Mouse (Mus musculus): ENCODE data around the gene Gm17606. TPM values are rescaled to one million over a fixed set of nuclear protein-coding genes. Genes with fewer than 3 reads are reported as not detected.

The Gm17606 gene
- polyA plus RNA-seq, 1 experiment from 2014 or later, result not detected

DNA sequence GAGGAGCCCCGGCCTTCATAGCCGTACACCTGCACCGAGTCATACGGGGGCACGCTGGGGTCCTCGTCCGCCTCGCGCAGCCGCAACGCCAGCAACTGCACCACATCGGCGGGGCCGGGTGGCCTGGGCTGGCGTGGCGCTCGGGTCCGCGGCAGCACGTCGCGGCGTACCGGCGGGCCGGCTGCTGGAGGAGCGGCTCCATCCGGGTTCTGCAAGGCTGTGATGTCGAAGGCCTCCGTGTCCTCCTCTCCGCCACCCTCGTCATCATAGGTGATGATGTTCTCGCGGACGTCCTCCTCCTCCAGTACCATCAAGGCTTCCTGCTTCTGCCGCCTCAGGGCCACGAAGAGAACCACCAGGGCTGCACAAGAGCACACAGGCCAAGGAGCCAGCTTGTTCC, 8.5 kb upstream of the Gm17606 start:
- H3K27me3 ChIP-seq (ENCODE audit: control insufficient read depth, insufficient read depth, low read length), result no peaks in the 10 kb centered on the region
- H3K27ac ChIP-seq (ENCODE audit: low read length), result no peak overlapping the region
- H3K36me3 ChIP-seq (ENCODE audit: control insufficient read depth, insufficient read depth), result peaks cover 15% of the 10 kb centered on the region
- ATAC-seq (replicated peaks; ENCODE audit: extremely low read depth, insufficient read depth, low FRiP score), result no peak
- H3K4me1 ChIP-seq (ENCODE audit: control insufficient read depth, insufficient read depth, low read length), result no peaks in the 10 kb centered on the region
- H3K9me3 ChIP-seq (replicated peaks; ENCODE audit: control insufficient read depth, low read length), result no peaks in the 10 kb centered on the region
- H3K4me3 ChIP-seq (ENCODE audit: low read length), result no peak overlapping the region
- no peak overlapping the region for H3K4me2 ChIP-seq (ENCODE audit: low read depth, low read length)
- H3K9ac ChIP-seq (ENCODE audit: low read length), result no peak overlapping the region
- 86% methylated on average over 37 of the region's 37 CpGs for WGBS

GRCm38 (mm10) chr14:54634182-54634581, 6.6 kb upstream of the Gm17606 start:
- peaks cover 15% of the 10 kb centered on the region for H3K36me3 ChIP-seq (ENCODE audit: control insufficient read depth, insufficient read depth)
- no peak overlapping the region for H3K9ac ChIP-seq (ENCODE audit: low read length)
- H3K4me1 ChIP-seq (ENCODE audit: control insufficient read depth, insufficient read depth, low read length), result no peaks in the 10 kb centered on the region
- H3K27me3 ChIP-seq (ENCODE audit: control insufficient read depth, insufficient read depth, low read length), result 0 out of 2 replicates have a peak, but pooled peaks cover 2% of the 10 kb centered on the region
- no peak for ATAC-seq (replicated peaks; ENCODE audit: extremely low read depth, insufficient read depth, low FRiP score)
- no peak overlapping the region for H3K27ac ChIP-seq (ENCODE audit: low read length)
- no peak overlapping the region for H3K4me3 ChIP-seq (ENCODE audit: low read length)
- H3K4me2 ChIP-seq (ENCODE audit: low read depth, low read length), result no peak overlapping the region
- WGBS, result 81% methylated on average over 4 of the region's 4 CpGs
- no peaks in the 10 kb centered on the region for H3K9me3 ChIP-seq (replicated peaks; ENCODE audit: control insufficient read depth, low read length)

- peaks cover 11% of the 10 kb centered on the region for H3K36me3 ChIP-seq (ENCODE audit: control insufficient read depth, insufficient read depth)
- no peak overlapping the region for H3K4me3 ChIP-seq (ENCODE audit: low read length)
- ATAC-seq (replicated peaks; ENCODE audit: extremely low read depth, insufficient read depth, low FRiP score), result no peak
- H3K4me2 ChIP-seq (ENCODE audit: low read depth, low read length), result no peak overlapping the region
- no peak overlapping the region for H3K9ac ChIP-seq (ENCODE audit: low read length)
- 0 out of 2 replicates have a peak, but pooled peaks cover 2% of the 10 kb centered on the region for H3K27me3 ChIP-seq (ENCODE audit: control insufficient read depth, insufficient read depth, low read length)
- H3K9me3 ChIP-seq (replicated peaks; ENCODE audit: control insufficient read depth, low read length), result no peaks in the 10 kb centered on the region
- H3K27ac ChIP-seq (ENCODE audit: low read length), result no peak overlapping the region
- peaks cover 3% of the 10 kb centered on the region for H3K4me1 ChIP-seq (ENCODE audit: control insufficient read depth, insufficient read depth, low read length)
- WGBS, result 53% methylated on average over 8 of the region's 8 CpGs
Measured at GRCm38 (mm10) chr14:54636954-54637353, 3.8 kb upstream of the Gm17606 start.

DNA sequence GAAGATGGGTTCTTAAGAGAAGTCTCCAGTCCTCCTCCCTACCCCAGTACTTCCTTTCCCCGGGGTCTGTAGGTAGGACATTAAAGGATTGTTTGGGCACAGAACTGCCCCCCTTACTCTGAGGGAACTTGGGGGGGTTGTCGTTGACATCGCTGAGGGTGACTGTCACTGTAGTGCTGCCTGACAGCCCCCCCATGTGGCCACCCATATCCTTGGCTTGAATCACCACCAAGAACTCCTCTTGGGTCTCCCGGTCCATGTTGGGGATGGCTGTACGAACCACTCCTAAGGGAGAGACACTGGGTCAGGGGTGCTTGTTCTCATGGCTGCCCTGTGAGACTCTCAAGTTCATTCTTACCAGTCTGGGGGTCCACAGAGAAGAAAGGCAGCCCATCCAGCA, 2.5 kb upstream of the Gm17606 start:
- WGBS, result 60% methylated on average over 5 of the region's 5 CpGs
- Histone ChIP-seq H3K9ac (ENCODE audit: low read length) (no peak overlapping the region), H3K4me2 (ENCODE audit: low read depth, low read length) (no peak overlapping the region), H3K9me3 (replicated peaks; ENCODE audit: control insufficient read depth, low read length) (no peaks in the 10 kb centered on the region), H3K4me1 (ENCODE audit: control insufficient read depth, insufficient read depth, low read length) (peaks cover 3% of the 10 kb centered on the region), H3K36me3 (ENCODE audit: control insufficient read depth, insufficient read depth) (peaks cover 10% of the 10 kb centered on the region), H3K27me3 (ENCODE audit: control insufficient read depth, insufficient read depth, low read length) (0 out of 2 replicates have a peak, but pooled peaks cover 2% of the 10 kb centered on the region), H3K27ac (ENCODE audit: low read length) (no peak overlapping the region), H3K4me3 (ENCODE audit: low read length) (no peak overlapping the region)
- ATAC-seq (replicated peaks; ENCODE audit: extremely low read depth, insufficient read depth, low FRiP score), result no peak

- H3K36me3 ChIP-seq (ENCODE audit: control insufficient read depth, insufficient read depth), result peaks cover 27% of the 10 kb centered on the region
- no peak overlapping the region for H3K4me3 ChIP-seq (ENCODE audit: low read length)
- H3K9ac ChIP-seq (ENCODE audit: low read length), result no peak overlapping the region
- no peak for ATAC-seq (replicated peaks; ENCODE audit: extremely low read depth, insufficient read depth, low FRiP score)
- no peaks in the 10 kb centered on the region for H3K9me3 ChIP-seq (replicated peaks; ENCODE audit: control insufficient read depth, low read length)
- no peak overlapping the region for H3K27ac ChIP-seq (ENCODE audit: low read length)
- H3K4me1 ChIP-seq (ENCODE audit: control insufficient read depth, insufficient read depth, low read length), result peaks cover 3% of the 10 kb centered on the region
- H3K4me2 ChIP-seq (ENCODE audit: low read depth, low read length), result peak overlapping the region; percentile 1; the same call in 1 of the 2 replicates
- WGBS, result 46% methylated on average over 4 of the region's 4 CpGs
- 0 out of 2 replicates have a peak, but pooled peaks cover 2% of the 10 kb centered on the region for H3K27me3 ChIP-seq (ENCODE audit: control insufficient read depth, insufficient read depth, low read length)
Measured at GRCm38 (mm10) chr14:54640121-54640520, 631 bp upstream of the Gm17606 start.

- Histone ChIP-seq H3K36me3 (ENCODE audit: control insufficient read depth, insufficient read depth) (peaks cover 40% of the 10 kb centered on the region), H3K27ac (ENCODE audit: low read length) (peak within 1 kb of the TSS; percentile 68), H3K9ac (ENCODE audit: low read length) (peak within 1 kb of the TSS; percentile 88), H3K4me3 (ENCODE audit: low read length) (peak within 1 kb of the TSS; percentile 80), H3K4me1 (ENCODE audit: control insufficient read depth, insufficient read depth, low read length) (peaks cover 3% of the 10 kb centered on the region), H3K4me2 (ENCODE audit: low read depth, low read length) (peak within 1 kb of the TSS; percentile 99), H3K27me3 (ENCODE audit: control insufficient read depth, insufficient read depth, low read length) (0 out of 2 replicates have a peak, but pooled peaks cover 2% of the 10 kb centered on the region), H3K9me3 (replicated peaks; ENCODE audit: control insufficient read depth, low read length) (no peaks in the 10 kb centered on the region)
- ATAC-seq (replicated peaks; ENCODE audit: extremely low read depth, insufficient read depth, low FRiP score), result peak; percentile 92
- whole genome bisulfite sequencing, result under 1% methylated on average over 51 of the region's 52 CpGs
Measured at GRCm38 (mm10) chr14:54641305-54641969, 685 bp downstream of the Gm17606 start, which contains the start of gene Cdh24. Gene Cdh24 (minus strand): TSS chr14:54641364.

- Histone ChIP-seq H3K9ac (ENCODE audit: low read length) (no peak overlapping the region), H3K4me2 (ENCODE audit: low read depth, low read length) (no peak overlapping the region), H3K4me3 (ENCODE audit: low read length) (no peak overlapping the region), H3K9me3 (replicated peaks; ENCODE audit: control insufficient read depth, low read length) (no peaks in the 10 kb centered on the region), H3K27me3 (ENCODE audit: control insufficient read depth, insufficient read depth, low read length) (0 out of 2 replicates have a peak, but pooled peaks cover 2% of the 10 kb centered on the region), H3K36me3 (ENCODE audit: control insufficient read depth, insufficient read depth) (peaks cover 46% of the 10 kb centered on the region), H3K27ac (ENCODE audit: low read length) (no peak overlapping the region), H3K4me1 (ENCODE audit: control insufficient read depth, insufficient read depth, low read length) (peaks cover 3% of the 10 kb centered on the region)
- ATAC-seq (replicated peaks; ENCODE audit: extremely low read depth, insufficient read depth, low FRiP score), result no peak
- 78% methylated on average over 25 of the region's 25 CpGs for WGBS
Measured at GRCm38 (mm10) chr14:54642224-54642944, 1.6 kb downstream of the Gm17606 start.

DNA sequence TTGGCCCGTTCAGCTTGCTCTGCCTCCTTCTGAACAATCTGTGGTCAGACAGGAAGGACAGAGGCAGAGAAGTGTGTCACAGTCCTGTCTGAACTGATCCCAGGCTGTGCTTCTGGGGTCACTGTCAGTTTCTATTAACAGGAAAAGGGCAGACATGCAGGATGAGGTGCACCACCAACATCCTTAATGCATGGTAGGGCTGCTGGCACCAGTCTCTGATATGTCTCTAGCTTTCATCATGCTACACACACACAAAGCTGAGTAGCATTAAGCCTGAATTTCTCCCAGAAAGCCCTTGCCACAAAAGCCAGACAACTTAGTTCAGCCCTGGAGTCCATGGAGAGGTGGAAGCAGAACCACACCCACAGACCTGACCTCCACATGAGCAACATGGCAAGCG, 2.3 kb downstream of the Gm17606 start:
- 0 out of 2 replicates have a peak, but pooled peaks cover 2% of the 10 kb centered on the region for H3K27me3 ChIP-seq (ENCODE audit: control insufficient read depth, insufficient read depth, low read length)
- no peaks in the 10 kb centered on the region for H3K9me3 ChIP-seq (replicated peaks; ENCODE audit: control insufficient read depth, low read length)
- no peak overlapping the region for H3K4me2 ChIP-seq (ENCODE audit: low read depth, low read length)
- WGBS, result 85% methylated on average over 2 of the region's 2 CpGs
- ATAC-seq (replicated peaks; ENCODE audit: extremely low read depth, insufficient read depth, low FRiP score), result no peak
- H3K9ac ChIP-seq (ENCODE audit: low read length), result no peak overlapping the region
- peaks cover 52% of the 10 kb centered on the region for H3K36me3 ChIP-seq (ENCODE audit: control insufficient read depth, insufficient read depth)
- H3K27ac ChIP-seq (ENCODE audit: low read length), result no peak overlapping the region
- no peak overlapping the region for H3K4me3 ChIP-seq (ENCODE audit: low read length)
- peaks cover 3% of the 10 kb centered on the region for H3K4me1 ChIP-seq (ENCODE audit: control insufficient read depth, insufficient read depth, low read length)

- Histone ChIP-seq H3K9me3 (replicated peaks; ENCODE audit: control insufficient read depth, low read length) (no peaks in the 10 kb centered on the region), H3K27me3 (ENCODE audit: control insufficient read depth, insufficient read depth, low read length) (no peaks in the 10 kb centered on the region), H3K4me2 (ENCODE audit: low read depth, low read length) (no peak overlapping the region), H3K9ac (ENCODE audit: low read length) (no peak overlapping the region), H3K27ac (ENCODE audit: low read length) (no peak overlapping the region), H3K4me3 (ENCODE audit: low read length) (no peak overlapping the region), H3K4me1 (ENCODE audit: control insufficient read depth, insufficient read depth, low read length) (peaks cover 3% of the 10 kb centered on the region), H3K36me3 (ENCODE audit: control insufficient read depth, insufficient read depth) (peaks cover 62% of the 10 kb centered on the region)
- no peak for ATAC-seq (replicated peaks; ENCODE audit: extremely low read depth, insufficient read depth, low FRiP score)
- 73% methylated on average over 9 of the region's 9 CpGs for WGBS
Measured at GRCm38 (mm10) chr14:54644294-54644693, 3.5 kb downstream of the Gm17606 start.

Data from heart, embryonic 16.5 days (tissue).